Mouse (Mus musculus) myocyte (in vitro differentiated cells): Measurements from ENCODE around the gene Fars2.

ENCODE experiments used
- CEBPB ChIP-seq: IDR thresholded peaks from 2 replicates; pipeline ENCODE4 v1.6.1; 2011; ENCODE audit warnings: mild to moderate bottlenecking, moderate library complexity; ENCODE audit not compliant: poor library complexity, insufficient read depth, severe bottlenecking
- E2F4 ChIP-seq: IDR thresholded peaks from one replicate; pipeline ENCODE4 v1.6.1; 2011; ENCODE audit warnings: mild to moderate bottlenecking, control low read depth, moderate library complexity; ENCODE audit not compliant: insufficient read depth
- MAX ChIP-seq: IDR thresholded peaks from one replicate; pipeline ENCODE4 v1.6.1; 2011; ENCODE audit warnings: low read depth, mild to moderate bottlenecking, control low read depth
- MYOD1 ChIP-seq, 3 experiments: IDR thresholded peaks; one replicate each; pipeline ENCODE4 v1.6.1; 2011; ENCODE audit warnings: control low read depth in 2 of 3, low read depth in 2 of 3, mild to moderate bottlenecking in 2 of 3, moderate library complexity in 1 of 3; ENCODE audit not compliant: insufficient read length in 2 of 3, control insufficient read depth in 1 of 3
- MYOG ChIP-seq, 3 experiments: IDR thresholded peaks; one replicate each; pipeline ENCODE4 v1.6.1; 2011; ENCODE audit warnings: control low read depth in 2 of 3, low read depth in 2 of 3, mild to moderate bottlenecking in 2 of 3; ENCODE audit not compliant: insufficient read length in 2 of 3, control insufficient read depth in 1 of 3, insufficient read depth in 1 of 3
- POLR2A ChIP-seq: IDR thresholded peaks from one replicate; pipeline ENCODE4 v1.6.1; 2011; ENCODE audit warnings: low read depth, mild to moderate bottlenecking, control low read depth, moderate library complexity; ENCODE audit not compliant: insufficient read length
- POLR2AphosphoS2 ChIP-seq: IDR thresholded peaks from one replicate; pipeline ENCODE4 v1.6.1; 2011; ENCODE audit warnings: low read depth, control low read depth; ENCODE audit not compliant: insufficient read length
- REST ChIP-seq: IDR thresholded peaks from one replicate; pipeline ENCODE4 v1.6.1; 2011; ENCODE audit warnings: mild to moderate bottlenecking, control low read depth, moderate library complexity; ENCODE audit not compliant: insufficient read depth, insufficient read length
- SRF ChIP-seq: IDR thresholded peaks from one replicate; pipeline ENCODE4 v1.6.1; 2011; ENCODE audit warnings: low read depth; ENCODE audit not compliant: control insufficient read depth, insufficient read length
- TCF12 ChIP-seq: IDR thresholded peaks from one replicate; pipeline ENCODE4 v1.6.1; 2011; ENCODE audit warnings: mild to moderate bottlenecking, control low read depth; ENCODE audit not compliant: poor library complexity, insufficient read depth, severe bottlenecking
- TCF3 ChIP-seq: IDR thresholded peaks from one replicate; pipeline ENCODE4 v1.6.1; 2011; ENCODE audit warnings: low read depth, control low read depth; ENCODE audit not compliant: insufficient read length
- USF1 ChIP-seq: IDR thresholded peaks from one replicate; pipeline ENCODE4 v1.6.1; 2011; ENCODE audit warnings: low read depth, mild to moderate bottlenecking, control low read depth, moderate library complexity

DNA sequence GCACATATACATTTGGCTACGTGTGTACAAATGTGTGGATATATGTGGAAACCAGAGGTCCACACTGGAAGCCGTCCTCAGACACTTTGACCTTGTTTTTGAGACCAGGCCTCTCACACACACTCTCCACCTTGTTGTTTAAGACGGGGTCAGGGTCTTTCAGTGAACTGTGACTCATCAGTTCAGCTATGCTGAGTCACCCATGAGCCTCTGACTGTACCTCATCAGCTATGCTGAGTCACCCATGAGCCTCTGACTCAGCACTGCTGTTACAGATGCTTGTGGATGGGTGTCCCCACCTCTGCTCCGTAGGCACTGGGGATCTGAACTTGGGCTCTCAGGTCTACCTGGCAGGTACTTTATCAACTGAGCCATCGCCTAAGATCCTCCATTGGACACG is 85.8 kb downstream of the Fars2 start:
- TF ChIP-seq POLR2A (no peak), USF1 (no peak), TCF12 (no peak), E2F4 (no peak), MYOG (IDR thresholded peaks at IDR 0.05; ENCODE audit: control insufficient read depth in 1 of 3, insufficient read depth in 1 of 3, insufficient read length in 2 of 3, low read depth in 2 of 3) (no peak), MAX (no peak), SRF (no peak), POLR2AphosphoS2 (no peak), MYOD1 (IDR thresholded peaks at IDR 0.05; ENCODE audit: control insufficient read depth in 1 of 3, insufficient read length in 2 of 3, low read depth in 2 of 3) (no peak), TCF3 (no peak), CEBPB (no peak), REST (no peak)
